Mouse (Mus musculus) ovary, postnatal 36 days (tissue): ENCODE measurements around the gene Fkbp11.

Source experiments
- DNase-seq: peaks from one replicate; pipeline ENCODE4 v3.0.0; 2022; ENCODE audit warnings: low spot score, mixed read lengths

Fkbp11 gene

DNA sequence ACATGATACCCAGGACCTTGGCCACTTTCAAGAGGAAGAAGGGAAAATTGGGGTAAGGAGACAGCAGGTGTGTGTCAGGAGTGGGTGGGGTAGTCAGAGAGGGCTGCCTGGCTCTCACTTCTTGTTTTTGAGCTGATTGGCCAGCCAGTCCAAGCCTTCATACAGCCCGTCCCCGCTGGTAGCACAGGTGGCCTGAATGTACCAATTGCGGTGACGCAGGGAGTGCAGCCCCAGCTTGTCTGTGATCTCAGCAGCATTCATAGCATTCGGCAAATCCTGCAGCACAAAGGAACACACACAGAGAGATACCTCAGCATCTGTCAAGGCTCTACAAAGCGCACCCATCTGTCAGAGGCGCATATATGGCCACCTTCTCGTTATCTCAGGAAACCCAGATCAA, 12.2 kb upstream of the Fkbp11 start:
- DNase-seq, result no peak

DNA sequence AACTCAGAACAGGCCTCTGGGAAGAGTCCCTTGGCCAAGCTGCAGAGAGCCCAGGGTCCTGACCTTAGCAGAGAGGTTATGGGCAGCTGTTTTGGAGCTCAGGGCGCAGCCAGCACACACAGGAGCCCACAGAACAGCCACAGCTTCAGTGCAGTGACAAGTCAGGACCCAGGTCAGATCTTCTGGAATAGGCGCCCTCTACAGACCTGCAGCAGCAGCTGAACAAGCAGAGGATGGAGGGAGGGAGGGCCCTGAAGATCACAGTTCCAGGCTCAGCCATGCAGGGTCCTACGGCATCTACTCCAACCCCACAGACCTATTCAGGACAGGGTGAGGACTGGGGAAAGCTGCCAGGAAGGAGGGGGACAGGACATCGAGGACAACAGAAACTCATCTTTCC, 10.8 kb upstream of the Fkbp11 start:
- DNase-seq, result no peak

DNA sequence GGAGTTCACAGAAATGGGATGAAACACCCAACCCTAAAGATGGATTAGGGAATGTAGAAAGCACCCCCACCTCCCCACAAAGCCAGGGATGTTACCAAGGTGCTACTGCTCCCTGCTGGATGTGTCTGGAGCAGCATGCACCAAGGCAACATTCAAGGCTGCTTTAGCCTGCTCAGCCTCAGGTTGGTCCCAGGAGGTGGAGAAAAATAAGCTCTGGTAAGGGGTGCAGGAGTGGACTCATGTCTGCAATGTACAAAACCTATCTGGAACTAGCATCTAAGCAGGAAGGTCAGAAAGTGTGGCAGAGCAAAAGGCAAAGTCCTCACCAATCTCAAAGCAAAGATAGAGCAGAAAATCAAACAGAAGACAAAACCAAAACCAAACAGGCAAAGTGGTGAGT, 9.9 kb upstream of the Fkbp11 start:
- peak; percentile 31 for DNase-seq

DNA sequence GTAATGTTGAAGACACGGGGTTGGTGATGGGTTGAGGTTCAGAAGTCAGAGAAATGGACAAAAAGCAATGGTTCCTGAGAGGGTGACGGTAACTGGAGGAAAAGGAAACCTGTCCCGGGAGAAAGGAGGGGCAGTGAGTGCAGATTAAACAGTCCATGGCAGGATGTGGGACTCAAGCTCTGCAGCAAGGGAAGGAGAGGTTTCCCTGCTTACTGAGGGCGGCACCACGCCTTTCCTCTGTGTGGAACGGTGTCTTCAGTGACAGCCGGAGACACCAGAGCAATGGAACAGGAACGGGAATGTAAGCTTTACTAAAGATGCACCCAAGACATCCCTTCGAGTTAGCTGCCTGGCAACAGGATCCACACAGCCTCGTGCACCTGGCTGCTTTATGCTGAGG, 8.5 kb upstream of the Fkbp11 start:
- DNase-seq, result no peak

DNA sequence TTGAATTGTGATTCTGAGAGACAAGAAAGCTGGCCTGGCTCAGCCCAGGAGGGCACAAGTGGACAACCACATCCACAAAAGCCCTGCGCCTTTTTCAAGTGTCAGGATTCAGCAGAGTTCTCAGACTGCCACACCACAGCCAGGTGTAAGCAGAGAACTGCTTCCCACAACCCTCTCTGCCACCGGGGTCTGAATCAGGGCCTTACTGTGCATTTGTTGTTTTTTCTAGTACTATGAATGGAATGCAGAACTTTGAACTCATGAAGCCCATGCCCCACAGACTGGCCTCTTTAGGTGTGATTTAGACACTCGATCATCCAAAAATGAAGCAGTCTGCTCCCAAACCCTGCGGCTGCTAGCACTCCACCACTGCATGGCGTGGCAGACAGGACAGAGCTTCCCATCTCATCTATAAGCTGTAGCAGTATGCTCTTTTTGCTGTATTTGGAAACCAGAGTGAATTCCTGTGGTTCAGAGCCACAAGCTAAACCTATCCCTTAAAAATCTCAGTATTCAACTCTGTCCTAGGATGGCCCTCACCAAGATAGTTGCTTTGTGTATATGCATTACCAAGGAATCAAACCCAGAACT, 6.1 kb upstream of the Fkbp11 start:
- no peak for DNase-seq

DNA sequence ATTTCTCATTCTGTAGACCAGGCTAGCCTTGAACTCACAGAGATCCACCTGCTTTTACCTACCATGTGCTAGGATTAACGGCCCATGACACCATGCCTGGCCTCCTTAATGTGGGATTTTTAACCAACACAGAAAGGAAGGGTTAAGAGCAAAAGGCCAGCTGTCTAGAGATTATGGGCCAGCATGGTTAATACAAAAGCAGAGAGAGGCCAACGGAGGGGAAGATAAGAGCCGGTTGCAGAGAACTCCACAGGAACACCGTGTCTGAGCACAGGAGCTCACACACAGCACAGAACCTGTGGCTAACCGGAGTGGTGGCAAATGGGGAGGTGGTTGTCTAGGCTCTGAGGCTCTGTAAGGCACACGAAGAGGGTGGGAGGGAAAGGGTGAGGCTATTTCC, 5.4 kb upstream of the Fkbp11 start:
- DNase-seq, result no peak

DNA sequence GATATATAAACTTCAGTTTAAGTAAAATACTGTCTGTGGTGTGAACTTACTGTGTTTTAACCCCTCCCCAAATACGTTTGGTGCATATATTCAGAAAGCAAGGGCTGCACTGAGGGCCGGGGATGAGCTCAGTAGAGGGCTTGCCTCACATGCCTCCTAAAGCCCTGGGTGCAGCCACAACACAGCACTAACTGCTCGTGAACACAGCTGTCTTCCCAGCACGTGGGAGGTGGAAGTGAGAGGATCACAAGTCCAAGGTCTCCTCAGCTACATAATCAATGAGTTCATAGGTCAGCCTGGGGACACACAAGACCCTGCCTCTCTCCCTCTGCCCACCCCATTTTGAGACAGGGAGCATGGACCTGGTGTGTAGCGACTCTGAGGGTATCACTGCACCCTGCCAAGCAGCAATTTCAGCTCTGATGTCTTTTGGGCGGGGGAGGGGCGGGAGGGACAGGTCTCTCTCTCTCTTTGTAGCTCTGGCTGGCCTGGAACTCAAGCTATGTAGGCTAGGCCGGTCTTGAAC, 4.1 kb upstream of the Fkbp11 start:
- no peak for DNase-seq

DNA sequence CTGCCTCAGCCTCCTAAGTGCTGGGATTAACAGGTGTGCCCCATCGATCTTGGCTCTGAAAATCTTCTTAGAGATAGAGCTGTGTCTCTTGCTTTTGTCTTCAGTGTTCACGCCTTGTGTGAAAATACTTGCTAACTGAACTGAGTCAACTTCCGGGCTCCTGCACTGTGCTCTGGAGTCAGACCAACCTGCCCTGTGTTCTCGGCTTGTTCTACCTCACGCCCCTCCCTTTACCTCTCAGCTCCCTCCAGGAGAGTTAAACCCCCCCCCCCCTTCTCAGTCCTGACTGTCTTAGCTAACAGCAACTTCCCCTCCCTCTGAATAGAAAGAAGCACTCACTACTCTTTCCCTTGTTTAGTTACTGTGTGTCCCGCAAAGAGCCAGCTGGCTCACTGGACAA, 2.8 kb upstream of the Fkbp11 start:
- DNase-seq, result no peak

DNA sequence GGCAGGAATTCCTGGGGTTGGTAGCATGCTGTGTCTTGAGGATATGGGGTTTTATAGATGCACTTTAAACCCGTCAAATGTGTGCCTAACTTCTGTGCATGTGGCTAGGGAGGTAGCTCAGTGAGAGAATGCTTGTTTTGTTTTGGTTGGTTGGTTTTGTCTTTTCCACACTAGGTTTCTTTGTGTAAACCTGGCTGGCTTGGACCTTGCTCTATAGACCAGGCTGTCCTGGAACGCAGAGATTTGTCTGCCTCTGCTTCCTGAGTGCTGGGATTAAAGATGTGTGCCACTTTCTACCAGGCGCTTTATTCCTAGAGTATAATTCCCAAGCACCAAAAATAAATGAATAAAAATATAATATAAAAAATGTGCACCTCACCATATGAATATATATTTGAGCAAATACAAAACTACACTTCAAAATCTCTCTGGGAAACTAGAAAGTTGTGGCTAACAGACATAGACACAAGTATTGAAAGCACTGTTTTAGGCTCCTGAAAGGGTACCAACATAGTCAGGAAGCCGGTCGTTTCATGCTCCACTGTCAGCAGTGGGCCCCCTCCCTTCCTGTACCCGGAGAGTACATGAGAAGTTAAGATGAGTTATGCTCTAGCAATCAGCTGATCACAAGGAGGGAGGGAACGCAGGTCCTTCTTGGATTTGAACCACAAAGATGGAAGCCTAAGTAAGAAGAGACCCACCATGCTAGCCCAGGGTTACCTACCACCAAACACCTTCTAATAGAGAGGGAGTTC, 2.0 kb upstream of the Fkbp11 start:
- DNase-seq, result no peak

DNA sequence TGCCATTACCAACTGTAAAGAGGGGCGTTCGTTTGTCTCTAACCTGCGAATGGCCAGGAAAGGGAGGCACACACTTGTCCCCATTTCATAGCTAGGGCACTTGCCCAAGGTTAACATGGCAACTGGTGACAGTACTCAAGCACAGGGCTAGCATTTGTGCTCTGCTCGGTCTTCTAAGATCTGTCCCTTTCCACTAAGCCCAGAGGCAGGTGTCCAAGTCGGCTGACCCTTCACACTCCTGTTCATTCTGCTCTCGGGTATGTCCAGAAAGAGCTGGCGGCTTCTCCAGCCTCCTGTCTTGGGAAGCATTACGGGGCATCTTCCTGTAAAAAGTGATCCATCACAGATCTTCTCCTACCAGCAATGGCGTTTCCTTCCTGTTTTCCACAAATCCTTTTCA, 368 bp upstream of the Fkbp11 start:
- DNase-seq, result no peak

DNA sequence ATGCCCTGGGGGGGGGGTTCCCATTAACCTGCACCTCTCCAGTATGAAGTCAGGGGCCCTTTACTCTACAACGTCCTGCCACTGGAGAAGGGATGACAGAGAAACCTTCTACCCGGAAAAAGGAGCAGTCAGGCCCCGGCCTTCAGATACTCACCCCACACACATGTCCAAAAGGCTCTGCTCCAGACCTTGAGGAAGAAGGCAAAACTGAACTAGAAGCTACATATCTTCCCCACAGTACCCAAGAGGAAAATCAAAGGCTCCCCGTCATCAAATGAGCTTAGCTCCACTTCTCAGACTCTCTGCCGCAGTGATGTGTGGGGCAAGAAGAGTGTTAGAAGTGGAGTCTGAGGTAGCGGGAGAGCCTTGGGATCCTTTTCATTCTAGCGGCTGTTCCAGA, 1.3 kb downstream of the Fkbp11 start:
- DNase-seq, result no peak

DNA sequence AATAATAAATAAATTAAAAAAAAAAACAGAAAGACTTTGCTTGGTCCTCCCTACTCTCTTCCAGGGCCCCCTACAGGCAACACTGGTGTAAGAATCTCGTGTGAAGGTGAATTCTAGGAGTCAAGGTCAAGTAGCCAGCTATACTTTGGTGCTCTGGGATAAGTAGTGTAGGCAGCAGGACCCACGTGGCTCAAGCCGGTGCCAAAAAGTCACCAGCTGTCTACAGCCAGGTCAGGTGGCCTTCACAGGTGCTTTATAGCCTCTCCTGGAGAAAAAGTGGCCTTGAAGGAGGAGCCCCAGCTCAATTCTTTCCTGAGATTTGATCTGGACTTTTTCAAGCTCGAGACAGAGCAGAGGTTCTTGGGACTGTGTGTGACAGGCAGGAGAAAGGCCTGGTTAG, 1.9 kb downstream of the Fkbp11 start:
- DNase-seq, result no peak

DNA sequence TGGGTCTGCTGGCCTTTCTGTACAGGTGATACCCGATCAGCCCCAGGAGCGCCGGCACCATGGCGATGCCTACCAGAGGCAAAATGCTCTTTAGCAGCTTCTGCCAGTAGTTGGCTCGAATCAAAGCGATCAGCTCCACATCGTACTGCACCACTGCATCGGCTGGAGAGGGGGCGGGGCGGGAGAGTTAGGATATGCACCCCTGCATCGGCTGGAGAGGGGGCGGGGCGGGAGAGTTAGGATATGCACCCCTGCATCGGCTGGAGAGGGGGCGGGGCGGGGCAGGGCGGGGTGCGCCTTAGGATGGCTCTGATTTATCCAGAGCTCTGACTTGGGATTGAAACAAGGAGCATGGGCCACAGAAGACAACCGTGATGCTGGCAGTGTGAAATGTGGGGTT, 3.6 kb downstream of the Fkbp11 start:
- no peak for DNase-seq

DNA sequence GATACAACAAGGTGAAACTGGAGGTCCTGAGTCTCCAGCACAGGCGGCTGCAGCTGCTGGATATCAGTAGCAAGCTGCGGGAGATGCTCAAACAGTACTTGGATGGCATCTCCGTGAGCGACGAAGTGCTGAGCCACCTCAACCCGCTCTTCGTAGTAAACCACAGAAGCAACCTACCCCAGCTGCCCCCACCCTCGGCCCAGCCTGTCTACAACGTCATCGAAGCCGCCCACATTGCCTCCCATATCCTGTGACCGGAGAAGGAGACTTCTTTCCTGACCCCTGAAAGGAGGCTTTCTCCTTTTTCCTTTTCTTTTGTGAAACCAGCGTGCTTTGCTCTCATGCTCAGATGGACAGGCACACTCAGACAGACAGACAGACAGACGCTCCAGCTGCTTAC, 5.1 kb downstream of the Fkbp11 start:
- no peak for DNase-seq

DNA sequence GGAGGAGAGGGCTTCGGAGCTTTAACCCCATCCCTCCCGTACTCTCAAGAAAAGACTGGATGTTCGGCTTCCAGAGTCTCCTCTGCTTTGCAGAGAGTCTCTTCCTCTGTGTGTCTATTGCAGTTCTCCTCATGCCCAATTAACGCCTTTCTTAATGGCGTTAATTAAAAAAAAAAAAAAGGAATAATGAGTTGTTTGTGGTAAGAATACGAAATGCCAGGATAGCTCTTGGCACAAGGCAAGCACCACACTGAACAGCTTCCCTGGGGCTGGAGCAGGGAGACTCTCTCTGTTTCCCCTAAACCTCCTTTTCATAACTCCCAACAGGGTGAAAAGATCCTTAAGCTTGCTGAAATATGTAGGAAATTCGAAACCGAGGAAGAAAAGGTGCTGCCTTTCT, 5.8 kb downstream of the Fkbp11 start:
- no peak for DNase-seq

DNA sequence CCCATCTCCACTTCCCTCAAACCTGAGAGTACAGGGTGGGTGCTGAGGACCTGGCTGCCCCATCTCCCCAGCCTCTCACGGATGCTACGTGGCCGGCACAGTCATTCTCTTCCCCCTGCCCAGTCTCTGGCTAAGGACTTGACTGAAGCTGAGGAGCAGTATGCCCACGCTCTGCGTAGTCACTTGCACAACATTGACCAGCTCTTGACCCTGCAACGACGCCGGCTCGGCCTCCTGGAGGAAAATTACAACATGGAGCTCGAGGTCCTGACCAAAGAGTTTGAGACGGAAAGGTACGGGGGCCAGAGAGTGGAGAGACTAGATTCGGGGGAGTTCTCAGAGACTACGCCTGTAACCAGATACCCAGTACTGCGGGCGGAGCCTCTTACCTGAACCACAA, 10.7 kb downstream of the Fkbp11 start:
- no peak for DNase-seq

DNA sequence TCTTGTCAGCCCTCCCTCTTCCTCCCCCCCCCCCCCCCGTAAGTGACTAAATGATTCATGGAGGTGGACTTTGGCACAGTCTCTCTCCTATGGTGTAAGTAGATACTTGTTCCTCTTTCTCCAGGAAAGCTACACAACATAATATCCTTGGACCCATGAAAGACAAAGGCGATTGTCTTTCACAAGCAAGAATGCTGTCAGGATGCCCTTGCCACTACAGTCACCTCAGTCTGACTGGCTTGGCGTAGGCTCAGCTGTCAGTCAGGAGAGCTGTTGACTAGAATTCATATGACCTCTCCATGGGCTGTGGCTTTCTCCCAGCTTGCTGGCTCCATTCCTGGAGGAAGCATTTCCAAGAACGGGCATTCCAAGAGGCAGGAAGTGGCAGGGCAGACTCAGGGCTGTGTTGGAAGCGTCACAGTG, 13.8 kb downstream of the Fkbp11 start:
- no peak for DNase-seq

DNA sequence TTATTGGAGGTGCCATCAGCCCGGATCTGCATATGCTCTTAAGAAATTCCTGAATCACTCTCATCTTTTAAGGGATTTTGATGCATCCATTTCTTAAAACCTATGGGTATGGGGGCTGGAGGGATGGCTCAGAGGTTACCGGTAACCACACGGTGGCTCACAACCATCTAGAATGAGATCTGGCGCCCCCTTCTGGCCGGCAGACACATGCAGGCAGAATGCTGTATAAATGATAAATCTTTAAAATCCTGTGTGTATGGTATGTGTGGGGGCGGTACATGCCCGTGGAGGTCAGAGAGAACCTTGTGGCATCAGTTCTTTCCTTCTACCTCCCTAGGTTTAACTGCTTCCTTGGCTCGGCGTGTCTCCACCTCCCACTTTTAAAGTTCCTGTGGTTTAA, 17.6 kb downstream of the Fkbp11 start:
- DNase-seq, result peak; percentile 67

DNA sequence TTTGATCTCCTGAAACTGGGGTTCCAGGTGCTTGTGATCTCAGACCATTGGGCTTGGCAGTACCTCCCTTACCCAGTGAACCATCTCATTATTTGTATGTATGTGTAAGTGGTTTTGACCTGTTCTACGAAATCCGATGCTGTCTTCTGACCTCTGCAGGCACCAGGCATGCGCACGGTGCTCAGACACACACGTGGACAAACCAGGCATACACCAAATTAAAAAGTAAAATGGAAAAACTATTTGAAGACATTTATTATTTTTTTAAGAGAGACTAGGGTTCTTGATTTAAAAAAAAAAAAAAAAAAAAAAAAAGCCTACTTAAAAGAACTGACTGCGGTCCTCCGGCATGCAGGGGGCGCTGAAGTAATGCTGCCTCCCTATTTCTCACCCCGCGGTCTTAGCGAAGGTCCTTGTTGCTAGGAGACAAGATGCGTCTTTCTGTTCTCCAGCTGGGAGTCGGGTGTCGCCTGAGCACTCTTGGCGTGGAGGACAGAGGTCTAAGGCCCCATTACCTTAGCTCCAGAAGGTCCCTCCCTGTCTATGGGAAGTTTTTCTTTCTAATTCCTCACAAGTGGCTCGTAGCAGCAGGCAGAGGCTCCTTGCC, 20.1 kb downstream of the Fkbp11 start, which contains the start of gene Ccdc65:
Ccdc65 (plus strand) TSS at position 442 of the 607 bp plus-strand sequence.
- peak; percentile 82 for DNase-seq

DNA sequence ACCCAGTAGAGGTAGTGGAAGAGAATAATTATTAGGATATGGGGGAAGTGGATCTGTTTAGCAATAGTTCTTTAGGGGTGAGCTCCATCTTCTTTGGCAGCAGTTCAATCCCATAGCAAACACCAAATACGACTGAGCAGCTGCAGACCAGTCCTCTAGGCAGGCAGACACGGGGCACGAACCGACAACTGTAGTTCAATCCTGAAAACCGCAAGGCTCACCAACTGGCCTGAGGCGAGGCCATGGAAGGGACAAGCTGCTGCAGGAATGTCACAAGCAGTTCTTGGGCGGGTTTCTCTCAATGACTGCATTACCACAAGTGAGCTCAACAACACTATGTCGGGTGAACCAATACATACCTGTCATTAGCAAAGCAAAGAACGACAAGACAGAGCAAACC, 23.7 kb downstream of the Fkbp11 start:
- DNase-seq, result no peak

DNA sequence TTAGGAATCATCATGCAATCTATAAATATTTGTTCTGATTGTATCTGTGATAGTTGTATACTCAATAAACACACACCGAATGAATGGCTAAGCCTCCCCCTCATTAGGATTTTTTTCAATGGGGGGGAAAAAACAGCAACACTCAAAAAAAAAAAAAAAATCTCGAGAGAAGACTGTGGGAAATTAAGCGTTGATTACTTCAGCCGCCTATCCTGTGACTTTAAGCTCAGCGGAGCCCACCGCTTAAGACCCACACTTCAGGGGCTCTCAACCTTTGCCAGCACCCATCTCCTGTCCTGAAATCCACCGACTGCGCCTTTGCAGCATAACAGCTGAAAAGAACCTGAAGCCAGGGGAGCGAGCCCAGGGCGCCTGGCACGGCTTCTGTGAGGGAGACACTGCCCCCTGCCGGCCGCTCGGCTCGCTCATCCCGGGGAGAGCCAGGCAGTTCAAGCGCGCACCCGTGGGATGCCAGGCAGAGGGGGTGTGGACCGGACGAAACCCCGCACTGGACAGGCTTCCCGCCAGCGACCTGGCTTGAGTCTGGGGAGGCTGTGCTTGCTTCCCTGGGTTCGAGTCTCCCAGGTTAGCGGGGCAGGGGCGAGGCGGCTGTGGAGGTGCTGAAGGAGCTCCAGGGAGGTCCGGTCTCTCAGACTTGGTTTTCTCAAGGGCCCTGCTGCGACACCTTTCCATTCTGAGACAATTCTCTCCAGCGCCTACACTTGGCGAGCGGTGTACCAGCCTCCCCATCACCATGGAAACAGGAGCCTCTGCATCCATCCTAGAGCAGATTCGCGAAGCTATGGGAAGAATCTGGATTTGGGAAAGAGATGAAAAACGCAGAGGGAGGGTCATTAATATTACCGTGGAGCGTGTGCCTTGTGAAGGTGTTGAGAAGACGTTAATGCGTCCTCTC, 28.6 kb downstream of the Fkbp11 start:
- peak; percentile 85 for DNase-seq

DNA sequence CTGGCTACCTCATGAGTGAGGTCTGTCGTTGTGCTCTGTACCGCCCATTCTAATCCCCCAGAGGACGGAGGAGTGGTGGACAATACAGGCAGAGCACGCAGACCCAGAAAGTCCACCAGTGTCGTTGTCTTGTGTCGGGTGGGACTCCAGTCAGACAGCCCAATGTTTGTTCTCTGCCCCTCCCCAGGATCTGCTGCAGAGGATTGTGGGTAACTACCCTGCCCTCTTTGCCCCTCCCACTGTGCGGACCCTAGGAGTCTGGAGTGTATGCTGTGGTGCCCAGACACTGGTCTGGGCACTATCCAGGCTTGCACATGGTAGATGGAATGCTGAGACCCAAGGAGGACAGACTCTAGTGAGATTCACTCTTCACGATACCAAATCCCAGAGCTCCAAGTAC, 31.8 kb downstream of the Fkbp11 start:
- DNase-seq, result no peak
